Mouse (Mus musculus): ENCODE results near the gene Mad1l1.

The Mad1l1 gene

GRCm38 (mm10) chr5:140081084-140081483 is 240.3 kb downstream of the Mad1l1 start:
- no peak for DNase-seq

GRCm38 (mm10) chr5:140079511-140079910 is 241.8 kb downstream of the Mad1l1 start:
- DNase-seq = no peak

GRCm38 (mm10) chr5:140078406-140078805 is 242.9 kb downstream of the Mad1l1 start:
- no peak for DNase-seq

GRCm38 (mm10) chr5:140076438-140076837 is 244.9 kb downstream of the Mad1l1 start:
- DNase-seq = no peak

- no peak for DNase-seq
These were observed 247.7 kb downstream of the Mad1l1 start for GRCm38 (mm10) chr5:140073671-140074116.

GRCm38 (mm10) chr5:140073148-140073670 is 248.1 kb downstream of the Mad1l1 start:
- DNase-seq = no peak

GRCm38 (mm10) chr5:140068506-140068905 is 252.8 kb downstream of the Mad1l1 start:
- DNase-seq = no peak

GRCm38 (mm10) chr5:140068051-140068450 is 253.3 kb downstream of the Mad1l1 start:
- DNase-seq = no peak

GRCm38 (mm10) chr5:140066769-140067168 is 254.6 kb downstream of the Mad1l1 start:
- no peak for DNase-seq

GRCm38 (mm10) chr5:140066281-140066680 is 255.1 kb downstream of the Mad1l1 start:
- no peak for DNase-seq

- DNase-seq = no peak
These were observed 255.9 kb downstream of the Mad1l1 start for GRCm38 (mm10) chr5:140065281-140065945.

GRCm38 (mm10) chr5:140064521-140064920 is 256.8 kb downstream of the Mad1l1 start:
- DNase-seq = no peak

GRCm38 (mm10) chr5:140062828-140063227 is 258.5 kb downstream of the Mad1l1 start:
- no peak for DNase-seq

- DNase-seq = no peak
These were observed 259.0 kb downstream of the Mad1l1 start for GRCm38 (mm10) chr5:140062316-140062715.

GRCm38 (mm10) chr5:140061296-140061879 is 260.0 kb downstream of the Mad1l1 start:
- DNase-seq = no peak

GRCm38 (mm10) chr5:140056291-140056690 is 265.1 kb downstream of the Mad1l1 start:
- DNase-seq = no peak

- DNase-seq = no peak
These were observed 265.9 kb downstream of the Mad1l1 start for GRCm38 (mm10) chr5:140055431-140055830.

- no peak for DNase-seq
These were observed 267.7 kb downstream of the Mad1l1 start for GRCm38 (mm10) chr5:140053626-140054025.

GRCm38 (mm10) chr5:140052405-140052804 is 268.9 kb downstream of the Mad1l1 start:
- DNase-seq = no peak

- no peak for DNase-seq
These were observed 275.9 kb downstream of the Mad1l1 start for GRCm38 (mm10) chr5:140045453-140045852.

GRCm38 (mm10) chr5:140043002-140043401 is 278.4 kb downstream of the Mad1l1 start:
- no peak for DNase-seq

- DNase-seq = no peak
These were observed 279.2 kb downstream of the Mad1l1 start for GRCm38 (mm10) chr5:140042002-140042611.

GRCm38 (mm10) chr5:140041055-140041454 is 280.3 kb downstream of the Mad1l1 start:
- no peak for DNase-seq

All from kidney, adult 11 months (tissue).